Mouse (Mus musculus) neural tube, embryonic 15.5 days (tissue): ENCODE data around the gene Sh3tc1. TPM values are rescaled to one million over a fixed set of nuclear protein-coding genes. Genes with fewer than 3 reads are reported as not detected.
A peak's percentile ranks its signal among the peaks of the same experiment; 100 is the strongest.

ENCODE experiments used
- ATAC-seq: fragments of 200-750 bp; cut with Nextera tagmentation; 2 replicates; pipeline ENCODE4 v1.8.0; 2017; ENCODE audit warnings: mild to moderate bottlenecking, moderate TSS enrichment, moderate library complexity; ENCODE audit not compliant: low FRiP score
- H3K27ac ChIP-seq: fragments of 300-500 bp; sonication (generic); replicated peaks from 2 replicates; pipeline ENCODE4 v1.5.1; 2015; ENCODE audit warnings: mild to moderate bottlenecking, inconsistent platforms
- H3K27me3 ChIP-seq: fragments of 300-500 bp; sonication (generic); replicated peaks from 2 replicates; pipeline ENCODE4 v1.6.1; 2015; ENCODE audit warnings: inconsistent platforms
- H3K36me3 ChIP-seq: fragments of 300-500 bp; sonication (generic); 2 replicates; pipeline ENCODE4 v1.6.1; 2015; ENCODE audit warnings: inconsistent platforms
- H3K4me1 ChIP-seq: fragments of 300-500 bp; sonication (generic); 2 replicates; pipeline ENCODE4 v1.6.1; 2015; ENCODE audit warnings: inconsistent platforms
- H3K4me2 ChIP-seq: fragments of 300-500 bp; sonication (generic); 2 replicates; pipeline ENCODE4 v1.6.1; 2015; ENCODE audit warnings: inconsistent platforms, mild to moderate bottlenecking, moderate library complexity
- H3K4me3 ChIP-seq: fragments of 300-500 bp; sonication (generic); replicated peaks from 2 replicates; pipeline ENCODE4 v1.5.1; 2015; ENCODE audit warnings: mild to moderate bottlenecking, inconsistent platforms
- H3K9ac ChIP-seq: fragments of 300-500 bp; sonication (generic); replicated peaks from 2 replicates; pipeline ENCODE4 v1.6.1; 2015; ENCODE audit warnings: mild to moderate bottlenecking, inconsistent platforms
- H3K9me3 ChIP-seq: fragments of 300-500 bp; sonication (generic); replicated peaks from 2 replicates; pipeline ENCODE4 v1.6.1; 2016; ENCODE audit warnings: inconsistent platforms
- WGBS: fragments of 180-500 bp; shearing (Covaris S2); methylation state at CpG from one replicate; pipeline ENCODE4 v1.1.7; 2015; ENCODE audit warnings: mixed read lengths; 5-methylcytosine and 5-hydroxymethylcytosine counted together
- polyA plus RNA-seq: library from polyadenylated mRNA; unstranded; fragments of >200 nt; fragmentation: Nextera tagmentation; extraction: Ambion mirVana; gene quantifications from 2 replicates; pipeline ENCODE4 v1.2.1, GENCODE M21; 2015

Sh3tc1 gene
- polyA plus RNA-seq, 1 experiment from 2014 or later: 3.6 TPM

DNA sequence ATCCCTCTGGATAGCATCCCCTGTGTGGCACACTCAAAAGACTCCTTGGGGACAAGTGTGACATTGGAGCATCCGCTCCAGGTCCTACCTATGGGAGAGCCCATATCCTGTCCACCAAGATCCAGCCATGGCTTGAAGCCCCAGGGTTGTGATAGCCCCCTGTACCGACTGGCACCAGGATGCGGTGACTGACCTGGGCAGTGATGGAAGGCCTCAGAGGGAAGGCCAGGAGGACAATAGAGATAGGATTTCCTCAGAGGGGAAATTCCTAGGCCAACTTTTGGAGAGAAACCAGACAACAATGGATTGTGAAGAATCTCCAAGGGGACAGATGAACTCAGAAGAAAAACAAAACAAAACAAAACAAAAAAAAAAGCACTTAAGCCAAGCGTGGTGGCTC, 8.8 kb downstream of the Sh3tc1 start:
- Histone ChIP-seq H3K36me3 (no peaks in the 10 kb centered on the region), H3K4me1 (no peaks in the 10 kb centered on the region), H3K9ac (no peak overlapping the region), H3K27me3 (no peaks in the 10 kb centered on the region), H3K27ac (no peak overlapping the region), H3K4me2 (no peak overlapping the region), H3K9me3 (no peaks in the 10 kb centered on the region), H3K4me3 (no peak overlapping the region)
- 92% methylated on average over 4 of the region's 4 CpGs for WGBS
- no peak for ATAC-seq

DNA sequence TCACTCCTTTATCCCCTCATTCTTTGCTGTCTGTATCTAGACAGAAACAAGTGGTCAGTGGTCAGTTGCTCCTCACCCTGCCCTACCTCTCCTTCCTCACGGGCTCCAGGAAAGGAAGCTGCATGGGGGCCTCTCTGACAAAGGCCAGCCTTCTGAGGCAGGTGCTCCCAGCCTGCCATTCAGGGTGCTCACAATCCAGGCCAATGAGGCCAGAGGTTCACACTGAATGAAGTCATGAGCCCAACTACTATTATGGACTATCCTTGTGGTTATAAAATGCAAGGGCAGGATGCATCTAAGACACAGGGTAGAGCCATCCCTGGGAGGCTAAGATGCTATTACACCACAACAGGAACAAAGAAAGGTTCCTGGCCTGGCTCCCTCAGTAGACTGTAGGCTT, 9.2 kb downstream of the Sh3tc1 start:
- Histone ChIP-seq H3K27me3 (no peaks in the 10 kb centered on the region), H3K9me3 (no peaks in the 10 kb centered on the region), H3K4me1 (no peaks in the 10 kb centered on the region), H3K36me3 (no peaks in the 10 kb centered on the region), H3K4me2 (no peak overlapping the region), H3K4me3 (no peak overlapping the region), H3K27ac (no peak overlapping the region), H3K9ac (no peak overlapping the region)
- WGBS: 62% methylated on average over 1 of the region's 1 CpGs
- ATAC-seq: no peak

- ATAC-seq: no peak
- peak overlapping the region; percentile 68; the same call in 1 of the 2 replicates for H3K27ac ChIP-seq
Measured at GRCm38 (mm10) chr5:35729844-35730243, 9.9 kb downstream of the Sh3tc1 start.

GRCm38 (mm10) chr5:35728957-35729460, 10.8 kb downstream of the Sh3tc1 start:
- H3K4me3 ChIP-seq: no peak overlapping the region
- peak overlapping the region; percentile 68 for H3K27ac ChIP-seq
- peak overlapping the region; percentile 21; the same call in 1 of the 2 replicates for H3K4me2 ChIP-seq
- WGBS: 60% methylated on average over 11 of the region's 11 CpGs
- H3K27me3 ChIP-seq: no peaks in the 10 kb centered on the region
- no peaks in the 10 kb centered on the region for H3K9me3 ChIP-seq
- H3K36me3 ChIP-seq: no peaks in the 10 kb centered on the region
- no peaks in the 10 kb centered on the region for H3K4me1 ChIP-seq
- no peak overlapping the region for H3K9ac ChIP-seq
- no peak for ATAC-seq

More at GRCm38 (mm10) chr5:35729844-35730243, 9.9 kb downstream of the Sh3tc1 start:
- Histone ChIP-seq H3K27me3 (no peaks in the 10 kb centered on the region), H3K4me3 (no peak overlapping the region), H3K4me1 (no peaks in the 10 kb centered on the region), H3K36me3 (no peaks in the 10 kb centered on the region), H3K9ac (no peak overlapping the region), H3K9me3 (no peaks in the 10 kb centered on the region), H3K4me2 (no peak overlapping the region)
- 66% methylated on average over 3 of the region's 3 CpGs for WGBS

GRCm38 (mm10) chr5:35728344-35728956, 11.3 kb downstream of the Sh3tc1 start:
- no peak for ATAC-seq
- Histone ChIP-seq H3K36me3 (no peaks in the 10 kb centered on the region), H3K9ac (no peak overlapping the region), H3K9me3 (no peaks in the 10 kb centered on the region), H3K4me2 (peak overlapping the region; percentile 21), H3K4me3 (peak overlapping the region; percentile 3; the same call in 1 of the 2 replicates), H3K27me3 (no peaks in the 10 kb centered on the region), H3K27ac (no peak overlapping the region), H3K4me1 (no peaks in the 10 kb centered on the region)
- 86% methylated on average over 12 of the region's 12 CpGs for WGBS

- Histone ChIP-seq H3K4me3 (no peak overlapping the region), H3K4me1 (no peaks in the 10 kb centered on the region), H3K9me3 (no peaks in the 10 kb centered on the region), H3K36me3 (no peaks in the 10 kb centered on the region), H3K4me2 (no peak overlapping the region), H3K27ac (no peak overlapping the region), H3K9ac (no peak overlapping the region), H3K27me3 (no peaks in the 10 kb centered on the region)
- 95% methylated on average over 5 of the region's 5 CpGs for WGBS
- ATAC-seq: no peak
Measured at GRCm38 (mm10) chr5:35727447-35727846, 12.3 kb downstream of the Sh3tc1 start.

GRCm38 (mm10) chr5:35725840-35726239, 13.9 kb downstream of the Sh3tc1 start:
- no peak overlapping the region for H3K4me3 ChIP-seq
- H3K27ac ChIP-seq: no peak overlapping the region
- H3K36me3 ChIP-seq: no peaks in the 10 kb centered on the region
- ATAC-seq: no peak
- H3K4me2 ChIP-seq: no peak overlapping the region
- H3K9me3 ChIP-seq: no peaks in the 10 kb centered on the region
- 80% methylated on average over 3 of the region's 3 CpGs for WGBS
- no peak overlapping the region for H3K9ac ChIP-seq
- no peaks in the 10 kb centered on the region for H3K27me3 ChIP-seq
- no peaks in the 10 kb centered on the region for H3K4me1 ChIP-seq

GRCm38 (mm10) chr5:35723900-35724299, 15.9 kb downstream of the Sh3tc1 start:
- no peaks in the 10 kb centered on the region for H3K4me1 ChIP-seq
- WGBS: 79% methylated on average over 5 of the region's 5 CpGs
- H3K9ac ChIP-seq: no peak overlapping the region
- no peak overlapping the region for H3K4me3 ChIP-seq
- no peak for ATAC-seq
- H3K9me3 ChIP-seq: no peaks in the 10 kb centered on the region
- H3K27ac ChIP-seq: no peak overlapping the region
- no peaks in the 10 kb centered on the region for H3K27me3 ChIP-seq
- H3K4me2 ChIP-seq: no peak overlapping the region
- no peaks in the 10 kb centered on the region for H3K36me3 ChIP-seq

GRCm38 (mm10) chr5:35722654-35723053, 17.1 kb downstream of the Sh3tc1 start:
- no peaks in the 10 kb centered on the region for H3K4me1 ChIP-seq
- no peaks in the 10 kb centered on the region for H3K27me3 ChIP-seq
- H3K36me3 ChIP-seq: no peaks in the 10 kb centered on the region
- no peak overlapping the region for H3K9ac ChIP-seq
- ATAC-seq: no peak
- WGBS: 46% methylated on average over 2 of the region's 2 CpGs
- no peak overlapping the region for H3K4me2 ChIP-seq
- H3K9me3 ChIP-seq: no peaks in the 10 kb centered on the region
- H3K27ac ChIP-seq: no peak overlapping the region
- no peak overlapping the region for H3K4me3 ChIP-seq

DNA sequence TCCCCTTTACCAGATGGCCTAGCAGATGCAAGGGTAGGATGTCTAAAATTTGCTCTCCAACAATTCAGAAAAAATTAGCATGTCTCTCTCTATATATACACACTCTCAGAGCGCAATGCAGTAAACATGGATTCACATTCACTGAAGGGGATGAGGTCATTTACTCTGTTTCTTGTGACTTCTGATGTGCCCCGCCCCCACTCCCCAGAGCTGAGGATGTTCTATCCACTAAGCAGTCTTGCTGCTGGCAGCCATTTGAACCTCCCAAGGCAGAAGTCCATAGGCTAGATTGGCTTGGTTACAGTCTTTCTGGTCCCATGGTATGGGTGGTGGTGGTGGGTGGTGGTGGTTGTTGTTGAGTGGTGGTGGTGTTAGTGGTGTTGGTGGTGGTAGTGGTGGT, 17.9 kb downstream of the Sh3tc1 start:
- H3K4me1 ChIP-seq: no peaks in the 10 kb centered on the region
- no peak for ATAC-seq
- 93% methylated on average over 2 of the region's 2 CpGs for WGBS
- no peaks in the 10 kb centered on the region for H3K27me3 ChIP-seq
- H3K36me3 ChIP-seq: no peaks in the 10 kb centered on the region
- no peak overlapping the region for H3K4me2 ChIP-seq
- H3K9me3 ChIP-seq: no peaks in the 10 kb centered on the region
- H3K9ac ChIP-seq: no peak overlapping the region
- H3K27ac ChIP-seq: no peak overlapping the region
- no peak overlapping the region for H3K4me3 ChIP-seq

- H3K36me3 ChIP-seq: no peaks in the 10 kb centered on the region
- H3K27me3 ChIP-seq: no peaks in the 10 kb centered on the region
- no peaks in the 10 kb centered on the region for H3K9me3 ChIP-seq
- no peak overlapping the region for H3K4me3 ChIP-seq
- no peak overlapping the region for H3K27ac ChIP-seq
- H3K9ac ChIP-seq: no peak overlapping the region
- no peak for ATAC-seq
- H3K4me2 ChIP-seq: no peak overlapping the region
- no peaks in the 10 kb centered on the region for H3K4me1 ChIP-seq
- WGBS: 89% methylated on average over 1 of the region's 1 CpGs
Measured at GRCm38 (mm10) chr5:35719880-35720279, 19.9 kb downstream of the Sh3tc1 start.

GRCm38 (mm10) chr5:35719343-35719742, 20.4 kb downstream of the Sh3tc1 start:
- Histone ChIP-seq H3K4me1 (no peaks in the 10 kb centered on the region), H3K4me3 (no peak overlapping the region), H3K27me3 (no peaks in the 10 kb centered on the region), H3K36me3 (no peaks in the 10 kb centered on the region), H3K4me2 (no peak overlapping the region), H3K9me3 (no peaks in the 10 kb centered on the region), H3K9ac (no peak overlapping the region), H3K27ac (no peak overlapping the region)
- no peak for ATAC-seq
